Mouse (Mus musculus) myocyte (in vitro differentiated cells): ENCODE results near the gene Ankub1.

Source experiments
- CEBPB ChIP-seq: IDR thresholded peaks from 2 replicates; pipeline ENCODE4 v1.6.1; 2011; ENCODE audit warnings: mild to moderate bottlenecking, moderate library complexity; ENCODE audit not compliant: poor library complexity, insufficient read depth, severe bottlenecking
- E2F4 ChIP-seq: IDR thresholded peaks from one replicate; pipeline ENCODE4 v1.6.1; 2011; ENCODE audit warnings: mild to moderate bottlenecking, control low read depth, moderate library complexity; ENCODE audit not compliant: insufficient read depth
- MYOD1 ChIP-seq, 3 experiments: IDR thresholded peaks; one replicate each; pipeline ENCODE4 v1.6.1; 2011; ENCODE audit warnings: control low read depth in 2 of 3, low read depth in 2 of 3, mild to moderate bottlenecking in 2 of 3, moderate library complexity in 1 of 3; ENCODE audit not compliant: insufficient read length in 2 of 3, control insufficient read depth in 1 of 3
- POLR2A ChIP-seq: IDR thresholded peaks from one replicate; pipeline ENCODE4 v1.6.1; 2011; ENCODE audit warnings: low read depth, mild to moderate bottlenecking, control low read depth, moderate library complexity; ENCODE audit not compliant: insufficient read length
- POLR2AphosphoS2 ChIP-seq: IDR thresholded peaks from one replicate; pipeline ENCODE4 v1.6.1; 2011; ENCODE audit warnings: low read depth, control low read depth; ENCODE audit not compliant: insufficient read length
- REST ChIP-seq: IDR thresholded peaks from one replicate; pipeline ENCODE4 v1.6.1; 2011; ENCODE audit warnings: mild to moderate bottlenecking, control low read depth, moderate library complexity; ENCODE audit not compliant: insufficient read depth, insufficient read length

DNA sequence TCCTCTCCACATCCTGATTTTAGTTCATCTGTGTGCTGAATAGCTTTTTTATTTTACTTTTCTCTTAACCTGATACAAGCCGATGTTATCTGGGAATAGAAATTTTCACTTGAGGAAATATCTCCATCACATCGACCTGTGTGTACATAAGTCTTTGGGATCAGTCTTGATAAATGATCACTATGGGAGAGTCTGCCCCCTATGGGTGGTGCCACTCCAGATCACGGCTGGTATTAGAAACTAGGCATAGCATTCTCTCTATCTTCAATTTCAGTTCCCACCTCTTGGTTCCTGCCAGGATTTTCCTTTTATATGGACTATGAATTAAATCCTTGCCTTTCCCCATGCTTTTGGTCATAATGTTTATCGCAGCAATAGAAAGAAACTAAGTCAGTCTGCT lies 72.9 kb downstream of the Ankub1 start:
- TF ChIP-seq REST (no peak), POLR2A (no peak), E2F4 (no peak), POLR2AphosphoS2 (no peak), MYOD1 (IDR thresholded peaks at IDR 0.05; ENCODE audit: control insufficient read depth in 1 of 3, insufficient read length in 2 of 3, low read depth in 2 of 3) (no peak), CEBPB (no peak)
